Mouse (Mus musculus) left cerebral cortex, adult 9 months (tissue): ENCODE data around the gene Tceal5.
"Not testable (repeated sequence)": the region's sequence is repeated elsewhere in the genome, so short reads cannot be mapped to it uniquely, and the experiment has no call there.

Source experiments
- DNase-seq, 2 experiments: peaks; one replicate each; pipeline ENCODE4 v3.0.0; 2022; ENCODE audit warnings: low spot score in 2 of 2

The Tceal5 gene

GRCm38 (mm10) chrX:136203664-136204066, at the start of gene Tceal5:
Gene Tceal5, minus strand, starts transcription at chrX:136203876.
- DNase-seq = peak; percentile 27 to 63

- DNase-seq = no peak
Measured at GRCm38 (mm10) chrX:136252023-136252729, 48.5 kb upstream of the Tceal5 start.

- no peak for DNase-seq
Measured at GRCm38 (mm10) chrX:136249671-136250070, 46.0 kb upstream of the Tceal5 start.

- DNase-seq = no peak
Measured at GRCm38 (mm10) chrX:136248811-136249210, 45.1 kb upstream of the Tceal5 start.

GRCm38 (mm10) chrX:136245521-136246071, 41.9 kb upstream of the Tceal5 start:
- no peak for DNase-seq

GRCm38 (mm10) chrX:136244574-136245229, 41.0 kb upstream of the Tceal5 start, which contains the start of gene Tceal9:
Gene Tceal9, plus strand, starts transcription at chrX:136245079.
- peak; percentile 36 to 65 for DNase-seq

- DNase-seq = no peak
Measured at GRCm38 (mm10) chrX:136243181-136243580, 39.5 kb upstream of the Tceal5 start.

- DNase-seq = peak in 1 of 2 experiments; percentile 25
Measured at GRCm38 (mm10) chrX:136238118-136238517, 34.4 kb upstream of the Tceal5 start.

GRCm38 (mm10) chrX:136227768-136228167, 24.1 kb upstream of the Tceal5 start:
- DNase-seq = no peak

GRCm38 (mm10) chrX:136223714-136224113, 20.0 kb upstream of the Tceal5 start:
- DNase-seq = no peak

GRCm38 (mm10) chrX:136216303-136216702, 12.6 kb upstream of the Tceal5 start:
- DNase-seq = no peak

GRCm38 (mm10) chrX:136214729-136215677, 11.3 kb upstream of the Tceal5 start, which contains the start of the genes Tceal7 and Bex1:
Gene Tceal7, plus strand, starts transcription at chrX:136214779.
Gene Bex1, minus strand, starts transcription at chrX:136215513.
- DNase-seq = not testable (repeated sequence)

- no peak for DNase-seq
Measured at GRCm38 (mm10) chrX:136213396-136213795, 9.7 kb upstream of the Tceal5 start.

- no peak for DNase-seq
Measured at GRCm38 (mm10) chrX:136204406-136204805, 730 bp upstream of the Tceal5 start.

- DNase-seq = no peak
Measured at GRCm38 (mm10) chrX:136203257-136203656, 419 bp downstream of the Tceal5 start.

- no peak for DNase-seq
Measured at GRCm38 (mm10) chrX:136196873-136197272, 6.8 kb downstream of the Tceal5 start.

GRCm38 (mm10) chrX:136195193-136195944, 8.3 kb downstream of the Tceal5 start:
- DNase-seq = no peak

GRCm38 (mm10) chrX:136183107-136183506, 20.6 kb downstream of the Tceal5 start:
- no peak for DNase-seq

- no peak for DNase-seq
Measured at GRCm38 (mm10) chrX:136180897-136181553, 22.7 kb downstream of the Tceal5 start.

- no peak for DNase-seq
Measured at GRCm38 (mm10) chrX:136172786-136173185, 30.9 kb downstream of the Tceal5 start.
